Mouse (Mus musculus): ENCODE data around the gene Pcnt.

DNA sequence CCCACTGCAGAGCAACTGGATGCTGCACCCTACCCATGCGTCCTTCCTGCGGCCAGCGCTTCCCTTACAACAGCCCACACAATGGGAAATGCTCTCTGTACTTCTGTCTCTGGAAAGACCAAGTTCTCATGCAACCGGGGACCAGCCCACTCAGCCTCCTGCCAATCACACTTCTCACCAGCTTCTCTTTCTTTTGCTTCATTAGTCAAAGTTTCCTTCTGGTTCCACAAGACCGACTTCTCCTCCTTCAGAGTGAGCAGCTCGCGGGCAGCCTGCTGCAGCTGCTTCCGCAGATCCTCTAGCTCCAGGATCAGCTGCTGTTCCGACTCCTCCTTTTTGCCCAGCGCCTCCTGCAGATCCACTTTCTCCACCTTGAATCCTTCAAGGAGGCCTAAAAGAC lies 34.1 kb downstream of the Pcnt start:
- no peak for TF ChIP-seq POLR2A (IDR thresholded peaks at IDR 0.05; ENCODE audit: low read depth, low read length)
- TF ChIP-seq CTCF (IDR thresholded peaks at IDR 0.05; ENCODE audit: extremely low read depth, insufficient read depth, insufficient read length, insufficient replicate concordance), result no peak
